Mouse (Mus musculus): ENCODE measurements around the gene Zcchc24. TPM values are rescaled to one million over a fixed set of nuclear protein-coding genes. Genes with fewer than 3 reads are reported as not detected.

The Zcchc24 gene
- polyA plus RNA-seq, 2 experiments, result 5.7 TPM

- H3K27ac ChIP-seq, result no peak overlapping the region
- 44% methylated on average over 2 of the region's 2 CpGs for WGBS (ENCODE audit: insufficient replicate concordance)
- TF ChIP-seq CTCF (IDR thresholded peaks at IDR 0.05; ENCODE audit: low read depth) (no peak), EP300 (IDR thresholded peaks at IDR 0.05; ENCODE audit: low read depth) (no peak)
- no peaks in the 10 kb centered on the region for H3K36me3 ChIP-seq (replicated peaks; ENCODE audit: control insufficient read depth, insufficient read depth, low read depth)
- no peak for DNase-seq (ENCODE audit: low read depth in 3 of 3, low spot score in 3 of 3)
- ATAC-seq (ENCODE audit: insufficient read depth), result no peak
- H3K9me3 ChIP-seq (ENCODE audit: control insufficient read depth, low read length), result no peaks in the 10 kb centered on the region
- H3K9ac ChIP-seq (replicated peaks), result no peak overlapping the region
- no peak overlapping the region for H3K4me3 ChIP-seq (ENCODE audit: insufficient read depth in 1 of 2, low read depth in 2 of 2, low read length in 2 of 2)
- H3K4me2 ChIP-seq (ENCODE audit: low read depth), result no peak overlapping the region
- H3K27me3 ChIP-seq (ENCODE audit: control insufficient read depth, insufficient read depth, low read length), result no peaks in the 10 kb centered on the region
- H3K4me1 ChIP-seq (replicated peaks; ENCODE audit: control insufficient read depth in 2 of 2, insufficient read depth in 2 of 2, low read length in 1 of 2), result peaks cover 0 to 5% of the 10 kb centered on the region in 2 experiments; a peak in 2 of 4 replicates
Observed at GRCm38 (mm10) chr14:25750448-25751015, 18.3 kb downstream of the Zcchc24 start.

- ATAC-seq (ENCODE audit: insufficient read depth), result no peak
- TF ChIP-seq EP300 (IDR thresholded peaks at IDR 0.05; ENCODE audit: low read depth) (no peak), CTCF (IDR thresholded peaks at IDR 0.05; ENCODE audit: low read depth) (no peak)
- DNase-seq (ENCODE audit: low read depth in 3 of 3, low spot score in 3 of 3), result no peak
- Histone ChIP-seq H3K9ac (replicated peaks) (no peak overlapping the region), H3K4me2 (ENCODE audit: low read depth) (no peak overlapping the region), H3K27ac (no peak overlapping the region), H3K4me3 (ENCODE audit: insufficient read depth in 1 of 2, low read depth in 2 of 2, low read length in 2 of 2) (no peak overlapping the region), H3K9me3 (ENCODE audit: control insufficient read depth, low read length) (no peaks in the 10 kb centered on the region), H3K36me3 (replicated peaks; ENCODE audit: control insufficient read depth, insufficient read depth, low read depth) (no peaks in the 10 kb centered on the region), H3K27me3 (ENCODE audit: control insufficient read depth, insufficient read depth, low read length) (no peaks in the 10 kb centered on the region), H3K4me1 (replicated peaks; ENCODE audit: control insufficient read depth in 2 of 2, insufficient read depth in 2 of 2, low read length in 1 of 2) (peaks cover 0 to 9% of the 10 kb centered on the region in 2 experiments; a peak in 2 of 4 replicates)
- 54% methylated on average over 13 of the region's 13 CpGs for WGBS (ENCODE audit: insufficient replicate concordance)
Observed at GRCm38 (mm10) chr14:25749143-25749909, 19.5 kb downstream of the Zcchc24 start.

GRCm38 (mm10) chr14:25747996-25748756 is 20.7 kb downstream of the Zcchc24 start:
- no peak overlapping the region for H3K4me2 ChIP-seq (ENCODE audit: low read depth)
- H3K9ac ChIP-seq (replicated peaks), result no peak overlapping the region
- H3K36me3 ChIP-seq (replicated peaks; ENCODE audit: control insufficient read depth, insufficient read depth, low read depth), result no peaks in the 10 kb centered on the region
- ATAC-seq (ENCODE audit: insufficient read depth), result no peak
- no peaks in the 10 kb centered on the region for H3K27me3 ChIP-seq (ENCODE audit: control insufficient read depth, insufficient read depth, low read length)
- H3K27ac ChIP-seq, result no peak overlapping the region
- no peaks in the 10 kb centered on the region for H3K9me3 ChIP-seq (ENCODE audit: control insufficient read depth, low read length)
- DNase-seq (ENCODE audit: low read depth in 3 of 3, low spot score in 3 of 3), result no peak
- WGBS (ENCODE audit: insufficient replicate concordance), result 54% methylated on average over 7 of the region's 7 CpGs
- TF ChIP-seq EP300 (IDR thresholded peaks at IDR 0.05; ENCODE audit: low read depth) (no peak), CTCF (IDR thresholded peaks at IDR 0.05; ENCODE audit: low read depth) (no peak)
- H3K4me1 ChIP-seq (replicated peaks; ENCODE audit: control insufficient read depth in 2 of 2, insufficient read depth in 2 of 2, low read length in 1 of 2), result peaks cover 0 to 9% of the 10 kb centered on the region in 2 experiments; a peak in 2 of 4 replicates
- no peak overlapping the region for H3K4me3 ChIP-seq (ENCODE audit: insufficient read depth in 1 of 2, low read depth in 2 of 2, low read length in 2 of 2)

GRCm38 (mm10) chr14:25746971-25747945 is 21.6 kb downstream of the Zcchc24 start:
- no peaks in the 10 kb centered on the region for H3K9me3 ChIP-seq (ENCODE audit: control insufficient read depth, low read length)
- no peaks in the 10 kb centered on the region for H3K27me3 ChIP-seq (ENCODE audit: control insufficient read depth, insufficient read depth, low read length)
- peaks cover 0 to 9% of the 10 kb centered on the region in 2 experiments; a peak in 2 of 4 replicates for H3K4me1 ChIP-seq (replicated peaks; ENCODE audit: control insufficient read depth in 2 of 2, insufficient read depth in 2 of 2, low read length in 1 of 2)
- ATAC-seq (ENCODE audit: insufficient read depth), result no peak
- 69% methylated on average over 21 of the region's 21 CpGs for WGBS (ENCODE audit: insufficient replicate concordance)
- no peak overlapping the region for H3K4me2 ChIP-seq (ENCODE audit: low read depth)
- DNase-seq (ENCODE audit: low read depth in 3 of 3, low spot score in 3 of 3), result no peak
- H3K36me3 ChIP-seq (replicated peaks; ENCODE audit: control insufficient read depth, insufficient read depth, low read depth), result no peaks in the 10 kb centered on the region
- no peak overlapping the region for H3K27ac ChIP-seq
- TF ChIP-seq EP300 (IDR thresholded peaks at IDR 0.05; ENCODE audit: low read depth) (no peak), CTCF (IDR thresholded peaks at IDR 0.05; ENCODE audit: low read depth) (no peak)
- no peak overlapping the region for H3K4me3 ChIP-seq (ENCODE audit: insufficient read depth in 1 of 2, low read depth in 2 of 2, low read length in 2 of 2)
- H3K9ac ChIP-seq (replicated peaks), result no peak overlapping the region
